Mouse (Mus musculus): ENCODE measurements around the gene Ccsap.
"Not testable (repeated sequence)": the region's sequence is repeated elsewhere in the genome, so short reads cannot be mapped to it uniquely, and the experiment has no call there.

The Ccsap gene

GRCm38 (mm10) chr8:123832757-123833156 is 27.3 kb downstream of the Ccsap start:
- peak; percentile 73 for DNase-seq

- DNase-seq, result no peak
These were observed 32.5 kb downstream of the Ccsap start for GRCm38 (mm10) chr8:123827523-123827922.

GRCm38 (mm10) chr8:123826758-123827157 is 33.3 kb downstream of the Ccsap start:
- no peak for DNase-seq

GRCm38 (mm10) chr8:123826001-123826400 is 34.0 kb downstream of the Ccsap start:
- peak; percentile 29 for DNase-seq

GRCm38 (mm10) chr8:123823532-123824123 is 36.4 kb downstream of the Ccsap start:
- no peak for DNase-seq

GRCm38 (mm10) chr8:123823111-123823510 is 36.9 kb downstream of the Ccsap start:
- DNase-seq, result peak; percentile 29

- DNase-seq, result no peak
These were observed 39.2 kb downstream of the Ccsap start for GRCm38 (mm10) chr8:123820780-123821179.

GRCm38 (mm10) chr8:123819683-123820610 is 40.1 kb downstream of the Ccsap start:
- DNase-seq, result peak; percentile 39

GRCm38 (mm10) chr8:123817747-123818146 is 42.3 kb downstream of the Ccsap start:
- no peak for DNase-seq

GRCm38 (mm10) chr8:123816939-123817338 is 43.1 kb downstream of the Ccsap start:
- DNase-seq, result no peak

GRCm38 (mm10) chr8:123815325-123815724 is 44.7 kb downstream of the Ccsap start:
- DNase-seq, result no peak

- no peak for DNase-seq
These were observed 46.1 kb downstream of the Ccsap start for GRCm38 (mm10) chr8:123813892-123814266.

GRCm38 (mm10) chr8:123813173-123813891 is 46.7 kb downstream of the Ccsap start:
- DNase-seq, result no peak

GRCm38 (mm10) chr8:123812227-123812626 is 47.8 kb downstream of the Ccsap start:
- DNase-seq, result no peak

GRCm38 (mm10) chr8:123809342-123809741 is 50.7 kb downstream of the Ccsap start:
- DNase-seq, result not testable (repeated sequence)

- no peak for DNase-seq
These were observed 51.3 kb downstream of the Ccsap start for GRCm38 (mm10) chr8:123808671-123809070.

GRCm38 (mm10) chr8:123807852-123808573 is 52.0 kb downstream of the Ccsap start:
- DNase-seq, result no peak

- DNase-seq, result peak; percentile 70
These were observed 53.0 kb downstream of the Ccsap start for GRCm38 (mm10) chr8:123807024-123807431.

- DNase-seq, result no peak
These were observed 53.6 kb downstream of the Ccsap start for GRCm38 (mm10) chr8:123806374-123806935.

- DNase-seq, result peak; percentile 84
These were observed 54.2 kb downstream of the Ccsap start, which contains the start of gene Rab4a for GRCm38 (mm10) chr8:123805718-123806373. Gene Rab4a (plus strand): TSS chr8:123805985.

- DNase-seq, result no peak
These were observed 54.7 kb downstream of the Ccsap start for GRCm38 (mm10) chr8:123805209-123805717.

All from liver (tissue).